16 mouse cellular contexts compared by ENCODE assay signal in the genomic region with DNA sequence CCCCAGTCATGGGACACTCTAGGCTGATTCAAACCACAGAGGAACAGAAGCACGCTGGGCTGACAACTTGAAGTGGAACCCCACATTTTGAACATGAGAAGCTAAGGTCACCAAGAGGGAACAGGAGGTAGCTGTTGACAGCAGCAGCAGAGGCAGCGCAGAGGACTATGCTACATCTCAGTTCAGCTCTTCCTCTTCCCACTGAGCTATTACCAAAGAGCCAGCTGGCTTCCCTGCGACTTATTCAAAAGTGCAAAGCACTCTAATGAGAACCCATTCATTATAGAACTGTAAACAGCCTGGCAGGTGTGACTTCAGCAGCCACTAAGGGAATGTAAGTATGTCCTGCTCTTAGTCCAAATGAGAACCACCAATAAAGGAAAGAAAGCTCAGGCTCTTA. TPM values are rescaled to one million over a fixed set of nuclear protein-coding genes. Genes with fewer than 3 reads are reported as not detected.
A peak's percentile ranks its signal among the peaks of the same experiment; 100 is the strongest.
DNase-seq lines count a peak whose midpoint lies in the region; ATAC-seq and TF ChIP-seq lines count a peak whose summit lies in the region.
"Had no signal": no experiment of that assay in that cellular context is flagged by ENCODE, and none has a peak within 500 bp of the region (broad histone marks: within the 10 kb centered on the region; RNA-seq: fewer than 3 reads in every experiment).

No protein-coding gene starts in this region.

- no peaks in the 10 kb centered on the region for H3K9me3 ChIP-seq in forebrain, embryonic 16.5 days (ENCODE audit: control insufficient read depth, low read length)
- H3K9me3 ChIP-seq in forebrain, embryonic 11.5 days (ENCODE audit: control insufficient read depth, low read length): no peaks in the 10 kb centered on the region
- H3K9me3 ChIP-seq in hindbrain, postnatal 0 days (ENCODE audit: low read length): no peaks in the 10 kb centered on the region
- H3K9me3 ChIP-seq in hindbrain, embryonic 11.5 days (ENCODE audit: control insufficient read depth, low read length): no peaks in the 10 kb centered on the region
- H3K9me3 ChIP-seq in limb, embryonic 15.5 days: no peaks in the 10 kb centered on the region
- H3K9me3 ChIP-seq: G1E; liver, embryonic 12.5 days; midbrain, embryonic 12.5 days; neural tube, embryonic 13.5 days had no signal

- H3K27ac ChIP-seq in forebrain, embryonic 16.5 days (ENCODE audit: low read length): no peak overlapping the region
- H3K27ac ChIP-seq in forebrain, embryonic 11.5 days (ENCODE audit: low read depth, low read length): no peak overlapping the region
- H3K27ac ChIP-seq in hindbrain, postnatal 0 days: no peak overlapping the region
- H3K27ac ChIP-seq in hindbrain, embryonic 11.5 days (ENCODE audit: low read depth, low read length): no peak overlapping the region
- H3K27ac ChIP-seq in limb, embryonic 15.5 days: peak overlapping the region; percentile 64
- H3K27ac ChIP-seq: liver, embryonic 12.5 days; midbrain, embryonic 12.5 days had no signal

- H3K36me3 ChIP-seq in forebrain, embryonic 16.5 days (ENCODE audit: control insufficient read depth, insufficient read depth): peaks cover 6% of the 10 kb centered on the region
- H3K36me3 ChIP-seq in forebrain, embryonic 11.5 days (ENCODE audit: control insufficient read depth, insufficient read depth, low read length): no peaks in the 10 kb centered on the region
- peaks cover 11% of the 10 kb centered on the region; the same call in 1 of the 2 replicates for H3K36me3 ChIP-seq in hindbrain, postnatal 0 days (ENCODE audit: insufficient read depth, low read length)
- H3K36me3 ChIP-seq in hindbrain, embryonic 11.5 days (ENCODE audit: control insufficient read depth, insufficient read depth, low read length): 0 out of 2 replicates have a peak, but pooled peaks cover 2% of the 10 kb centered on the region
- peaks cover 35% of the 10 kb centered on the region for H3K36me3 ChIP-seq in limb, embryonic 15.5 days

- H3K4me3 ChIP-seq in forebrain, embryonic 16.5 days (replicated peaks; ENCODE audit: low read length): no peak overlapping the region
- no peak overlapping the region for H3K4me3 ChIP-seq in forebrain, embryonic 11.5 days (ENCODE audit: low read depth, low read length)
- no peak overlapping the region for H3K4me3 ChIP-seq in hindbrain, postnatal 0 days (ENCODE audit: low read length)
- no peak overlapping the region for H3K4me3 ChIP-seq in hindbrain, embryonic 11.5 days (ENCODE audit: low read depth, low read length)
- H3K4me3 ChIP-seq in limb, embryonic 15.5 days: no peak overlapping the region
- H3K4me3 ChIP-seq: liver, embryonic 12.5 days; midbrain, embryonic 12.5 days; neural tube, embryonic 13.5 days had no signal

- H3K9ac ChIP-seq in forebrain, embryonic 16.5 days (replicated peaks; ENCODE audit: low read depth, low read length): no peak overlapping the region
- no peak overlapping the region for H3K9ac ChIP-seq in forebrain, embryonic 11.5 days (ENCODE audit: low read length)
- no peak overlapping the region for H3K9ac ChIP-seq in hindbrain, postnatal 0 days (replicated peaks; ENCODE audit: low read length)
- no peak overlapping the region for H3K9ac ChIP-seq in hindbrain, embryonic 11.5 days (ENCODE audit: low read depth, low read length)
- no peak overlapping the region for H3K9ac ChIP-seq in limb, embryonic 15.5 days
- H3K9ac ChIP-seq: liver, embryonic 12.5 days; midbrain, embryonic 12.5 days; neural tube, embryonic 13.5 days had no signal

- H3K4me2 ChIP-seq in forebrain, embryonic 16.5 days (ENCODE audit: low read length): no peak overlapping the region
- no peak overlapping the region for H3K4me2 ChIP-seq in forebrain, embryonic 11.5 days (ENCODE audit: low read depth, low read length, severe bottlenecking)
- no peak overlapping the region for H3K4me2 ChIP-seq in hindbrain, postnatal 0 days (ENCODE audit: low read depth, low read length)
- no peak overlapping the region for H3K4me2 ChIP-seq in hindbrain, embryonic 11.5 days (replicated peaks; ENCODE audit: low read depth, low read length)
- H3K4me2 ChIP-seq in limb, embryonic 15.5 days: no peak overlapping the region
- H3K4me2 ChIP-seq: liver, embryonic 12.5 days; midbrain, embryonic 12.5 days; neural tube, embryonic 13.5 days had no signal

- H3K27me3 ChIP-seq in forebrain, embryonic 16.5 days (replicated peaks; ENCODE audit: control insufficient read depth, insufficient read depth, low read length): no peaks in the 10 kb centered on the region
- no peaks in the 10 kb centered on the region for H3K27me3 ChIP-seq in forebrain, embryonic 11.5 days (ENCODE audit: control insufficient read depth, insufficient read depth, low read length)
- H3K27me3 ChIP-seq in hindbrain, postnatal 0 days (ENCODE audit: insufficient read depth, low read length): no peaks in the 10 kb centered on the region
- no peaks in the 10 kb centered on the region for H3K27me3 ChIP-seq in hindbrain, embryonic 11.5 days (ENCODE audit: control insufficient read depth, insufficient read depth, low read length)
- no peaks in the 10 kb centered on the region for H3K27me3 ChIP-seq in limb, embryonic 15.5 days
- H3K27me3 ChIP-seq: liver, embryonic 12.5 days; midbrain, embryonic 12.5 days; neural tube, embryonic 13.5 days had no signal

- H3K4me1 ChIP-seq in forebrain, embryonic 16.5 days (replicated peaks; ENCODE audit: control insufficient read depth, insufficient read depth, low read length): peaks cover 14% of the 10 kb centered on the region
- H3K4me1 ChIP-seq in forebrain, embryonic 11.5 days (replicated peaks; ENCODE audit: control insufficient read depth, insufficient read depth, low read length): no peaks in the 10 kb centered on the region; the same call in 1 of the 2 replicates
- H3K4me1 ChIP-seq in hindbrain, postnatal 0 days (ENCODE audit: insufficient read depth, low read length): no peaks in the 10 kb centered on the region
- H3K4me1 ChIP-seq in hindbrain, embryonic 11.5 days (replicated peaks; ENCODE audit: control insufficient read depth, insufficient read depth, low read length): no peaks in the 10 kb centered on the region
- H3K4me1 ChIP-seq in limb, embryonic 15.5 days: peaks cover 19% of the 10 kb centered on the region; the same call in 1 of the 2 replicates

- no peak for DNase-seq in forebrain, embryonic 11.5 days (ENCODE audit: low spot score)
- peak; percentile 25 for DNase-seq in hindbrain, postnatal 0 days (ENCODE audit: low spot score)
- DNase-seq in hindbrain, embryonic 11.5 days (ENCODE audit: low spot score): no peak
- peak; percentile 55 for DNase-seq in brain, adult 2 months (ENCODE audit: low read depth, low spot score)
- DNase-seq: gastrocnemius, postnatal 36 days; kidney, postnatal 36 days; lung, postnatal 14 days; thymus, postnatal 14 days had no signal

- WGBS in forebrain, embryonic 16.5 days: 32% methylated on average over 3 of the region's 3 CpGs
- 66% methylated on average over 3 of the region's 3 CpGs for WGBS in forebrain, embryonic 11.5 days
- WGBS in hindbrain, postnatal 0 days: 49% methylated on average over 3 of the region's 3 CpGs
- 64% methylated on average over 3 of the region's 3 CpGs for WGBS in hindbrain, embryonic 11.5 days
- WGBS in limb, embryonic 15.5 days: 61% methylated on average over 3 of the region's 3 CpGs

- TF ChIP-seq CTCF in hindbrain, postnatal 0 days (IDR thresholded peaks at IDR 0.05; ENCODE audit: low read depth): no peak

- peak; percentile 47; the same call in 1 of the 2 replicates for ATAC-seq in forebrain, embryonic 16.5 days
- no peak for ATAC-seq in forebrain, embryonic 11.5 days (replicated peaks; ENCODE audit: low FRiP score)
- ATAC-seq in hindbrain, postnatal 0 days: no peak
- ATAC-seq in hindbrain, embryonic 11.5 days (ENCODE audit: low FRiP score): no peak
- no peak for ATAC-seq in limb, embryonic 15.5 days (ENCODE audit: insufficient number of reproducible peaks, low FRiP score, low TSS enrichment, low read depth)
- no peak for ATAC-seq in megakaryocyte, adult 5-6 weeks (ENCODE audit: poor library complexity, severe bottlenecking)
- no peak for ATAC-seq in activated CD4-positive, CD25-positive, alpha-beta regulatory T cell, adult 4 months
- ATAC-seq: liver, embryonic 12.5 days had no signal

RNA-seq across cellular contexts. Expression of a gene that starts 35.4 kb away (rescaled TPM):
- polyA plus RNA-seq in forebrain, embryonic 16.5 days (2015; fragmentation: Nextera tagmentation; extraction: Ambion mirVana): 3.7 and 5.8 TPM in 2 replicates
- 11.8 and 12.1 TPM in 2 replicates for polyA plus RNA-seq in forebrain, embryonic 11.5 days (2014; fragmentation: Nextera tagmentation; extraction: Ambion mirVana)
- total RNA-seq in hindbrain, postnatal 0 days (2014; rRNA removed): 4.0 and 4.9 TPM in 2 replicates
- polyA plus RNA-seq in hindbrain, postnatal 0 days (2015; fragmentation: Nextera tagmentation; extraction: Ambion mirVana): 5.1 and 6.1 TPM in 2 replicates
- 10.9 and 11.5 TPM in 2 replicates for polyA plus RNA-seq in hindbrain, embryonic 11.5 days (2014; fragmentation: Nextera tagmentation; extraction: Ambion mirVana)
- polyA plus RNA-seq in limb, embryonic 15.5 days (2015; fragmentation: Nextera tagmentation; extraction: Ambion mirVana): 9.9 and 11.4 TPM in 2 replicates
- total RNA-seq in megakaryocyte, adult 5-6 weeks (2015): 7.2 and 10.7 TPM in 2 replicates
- 2.7 and 4.1 TPM in 2 replicates for total RNA-seq in megakaryocyte, adult 5-6 weeks (2017)
- 10 to 100 TPM; 21.6 to 25.3 TPM for polyA plus RNA-seq in activated CD4-positive, CD25-positive, alpha-beta regulatory T cell, adult 4 months (2017; shearing (Covaris generic))

Comparison
In these comparisons a context has a peak if more than half of its experiments do, and no peak if none do; other contexts are left out.
1. DNase-seq: peak in hindbrain, postnatal 0 days (single experiment) and brain, adult 2 months (single experiment); none in forebrain, embryonic 11.5 days (single experiment) and hindbrain, embryonic 11.5 days (single experiment).